Mouse (Mus musculus) MEL (cell line): ENCODE measurements around the gene Eif2b1. TPM values are rescaled to one million over a fixed set of nuclear protein-coding genes. Genes with fewer than 3 reads are reported as not detected.

ENCODE experiments used
- DNase-seq: peaks from one replicate; pipeline ENCODE4 v3.0.0; 2011; ENCODE audit warnings: low read depth, low spot score
- H3K27ac ChIP-seq: 2 replicates; pipeline ENCODE4 v1.5.1; 2012; ENCODE audit warnings: low read depth, mild to moderate bottlenecking, control low read depth, low read length, moderate library complexity; ENCODE audit not compliant: control insufficient read depth
- H3K27me3 ChIP-seq, 2 experiments: fragments of 150-350 bp in 1 of 2; sonication (generic) in 1 of 2; 2 replicates each; pipeline ENCODE4 v1.6.1; 2012; ENCODE audit warnings: low read length in 2 of 2, mild to moderate bottlenecking in 2 of 2, improper control_type of control experiment in 1 of 2, moderate library complexity in 1 of 2; ENCODE audit not compliant: insufficient read depth in 2 of 2, control insufficient read depth in 1 of 2
- H3K36me3 ChIP-seq, 2 experiments: 2 replicates each; pipeline ENCODE4 v1.6.1; 2012 to 2014; ENCODE audit warnings: low read length in 2 of 2, improper control_type of control experiment in 1 of 2, inconsistent platforms in 1 of 2, mild to moderate bottlenecking in 1 of 2; ENCODE audit not compliant: insufficient read depth in 2 of 2, control insufficient read depth in 1 of 2
- H3K4me1 ChIP-seq, 2 experiments: fragments of 150-350 bp in 1 of 2; sonication (generic) in 1 of 2; 2 replicates each; pipeline ENCODE4 v1.6.1; 2012; ENCODE audit warnings: low read length in 2 of 2, improper control_type of control experiment in 1 of 2, mild to moderate bottlenecking in 1 of 2; ENCODE audit not compliant: insufficient read depth in 2 of 2, control insufficient read depth in 1 of 2
- H3K4me3 ChIP-seq, 2 experiments: fragments of 150-350 bp in 1 of 2; sonication (generic) in 1 of 2; 2 replicates each; pipeline ENCODE4 v1.5.1; 2012; ENCODE audit warnings: low read depth in 2 of 2, low read length in 2 of 2, mild to moderate bottlenecking in 2 of 2, moderate library complexity in 2 of 2, control low read depth in 1 of 2, improper control_type of control experiment in 1 of 2; ENCODE audit not compliant: control insufficient read depth in 1 of 2, insufficient read depth in 1 of 2
- H3K79me2 ChIP-seq: 2 replicates; pipeline ENCODE4 v1.6.1; 2012; ENCODE audit warnings: mild to moderate bottlenecking, low read length, moderate library complexity; ENCODE audit not compliant: control insufficient read depth, poor library complexity, insufficient read depth
- H3K9ac ChIP-seq: 2 replicates; pipeline ENCODE4 v1.6.1; 2012; ENCODE audit warnings: low read depth, mild to moderate bottlenecking, control low read depth, low read length, moderate library complexity; ENCODE audit not compliant: control insufficient read depth, poor library complexity, severe bottlenecking
- H3K9me3 ChIP-seq: fragments of 150-350 bp; sonication (generic); replicated peaks from 2 replicates; pipeline ENCODE4 v1.6.1; 2012; ENCODE audit warnings: mild to moderate bottlenecking, low read length, improper control_type of control experiment, moderate library complexity; ENCODE audit not compliant: insufficient read depth
- BHLHE40 ChIP-seq: IDR thresholded peaks from 2 replicates; pipeline ENCODE4 v1.6.1; 2012; ENCODE audit warnings: low read depth, mild to moderate bottlenecking, inconsistent platforms, low read length, improper control_type of control experiment, borderline replicate concordance
- CHD1 ChIP-seq: IDR thresholded peaks from 2 replicates; pipeline ENCODE4 v1.6.1; 2012; ENCODE audit warnings: low read depth, mild to moderate bottlenecking, inconsistent platforms, low read length, improper control_type of control experiment
- CHD2 ChIP-seq: IDR thresholded peaks from 2 replicates; pipeline ENCODE4 v1.6.1; 2011; ENCODE audit warnings: low read length, improper control_type of control experiment
- CTCF ChIP-seq, 3 experiments: IDR thresholded peaks in 2 of 3; conservative IDR thresholded peaks in 1 of 3; 2 replicates each; pipeline ENCODE4 v1.5.1; 2011 to 2012; ENCODE audit warnings: low read length in 3 of 3, low read depth in 2 of 3, mild to moderate bottlenecking in 2 of 3, improper control_type of control experiment in 1 of 3, inconsistent platforms in 1 of 3, mixed read lengths in 1 of 3, moderate library complexity in 1 of 3; ENCODE audit not compliant: control insufficient read depth in 1 of 3, insufficient read depth in 1 of 3, poor library complexity in 1 of 3, severe bottlenecking in 1 of 3
- E2F4 ChIP-seq: IDR thresholded peaks from 2 replicates; pipeline ENCODE4 v1.6.1; 2011; ENCODE audit warnings: low read depth, low read length, improper control_type of control experiment, borderline replicate concordance
- ELF1 ChIP-seq: IDR thresholded peaks from 2 replicates; pipeline ENCODE4 v1.6.1; 2014; ENCODE audit warnings: low read depth, mild to moderate bottlenecking, inconsistent platforms, low read length, improper control_type of control experiment, moderate library complexity
- EP300 ChIP-seq, 2 experiments: IDR thresholded peaks; 2 replicates each; pipeline ENCODE4 v1.6.1; 2011; ENCODE audit warnings: improper control_type of control experiment in 2 of 2, low read length in 2 of 2, low read depth in 1 of 2, mild to moderate bottlenecking in 1 of 2
- ETS1 ChIP-seq: IDR thresholded peaks from 2 replicates; pipeline ENCODE4 v1.6.1; 2012; ENCODE audit warnings: low read depth, mild to moderate bottlenecking, inconsistent platforms, low read length, improper control_type of control experiment, moderate library complexity
- GABPA ChIP-seq: IDR thresholded peaks from 2 replicates; pipeline ENCODE4 v1.6.1; 2012; ENCODE audit warnings: low read depth, mild to moderate bottlenecking, inconsistent platforms, low read length, improper control_type of control experiment, moderate library complexity
- GATA1 ChIP-seq: IDR thresholded peaks from 2 replicates; pipeline ENCODE4 v1.6.1; 2011; ENCODE audit warnings: low read depth, low read length, improper control_type of control experiment
- HCFC1 ChIP-seq: IDR thresholded peaks from 2 replicates; pipeline ENCODE4 v1.6.1; 2012; ENCODE audit warnings: low read depth, mild to moderate bottlenecking, inconsistent platforms, low read length, improper control_type of control experiment, moderate library complexity
- JUND ChIP-seq: IDR thresholded peaks from 2 replicates; pipeline ENCODE4 v1.6.1; 2011; ENCODE audit warnings: low read depth, mild to moderate bottlenecking, improper control_type of control experiment, low read length
- KAT2A ChIP-seq: conservative IDR thresholded peaks from 2 replicates; pipeline ENCODE4 v1.6.1; 2012; ENCODE audit warnings: low read depth, low read length, improper control_type of control experiment, inconsistent platforms
- MAFK ChIP-seq: IDR thresholded peaks from 2 replicates; pipeline ENCODE4 v1.6.1; 2011; ENCODE audit warnings: low read depth, mild to moderate bottlenecking, low read length, improper control_type of control experiment, borderline replicate concordance
- MAX ChIP-seq: IDR thresholded peaks from 2 replicates; pipeline ENCODE4 v1.6.1; 2011; ENCODE audit warnings: low read length, improper control_type of control experiment
- MAZ ChIP-seq: IDR thresholded peaks from 2 replicates; pipeline ENCODE4 v1.6.1; 2012; ENCODE audit warnings: low read depth, mild to moderate bottlenecking, inconsistent platforms, low read length, improper control_type of control experiment
- MEF2A ChIP-seq: IDR thresholded peaks from 2 replicates; pipeline ENCODE4 v1.6.1; 2014; ENCODE audit warnings: low read depth, mild to moderate bottlenecking, inconsistent platforms, low read length, improper control_type of control experiment; ENCODE audit not compliant: poor library complexity, insufficient replicate concordance, severe bottlenecking; ENCODE audit errors: extremely low read depth
- MYB ChIP-seq: IDR thresholded peaks from 2 replicates; pipeline ENCODE4 v1.6.1; 2011; ENCODE audit warnings: mild to moderate bottlenecking, low read depth, low read length, improper control_type of control experiment
- NELFE ChIP-seq: IDR thresholded peaks from 2 replicates; pipeline ENCODE4 v1.6.1; 2011; ENCODE audit warnings: low read depth, low read length, improper control_type of control experiment
- POLR2A ChIP-seq, 2 experiments: IDR thresholded peaks; 2 replicates each; pipeline ENCODE4 v1.6.1; 2011 to 2012; ENCODE audit warnings: low read length in 2 of 2, mild to moderate bottlenecking in 2 of 2, control low read depth in 1 of 2, improper control_type of control experiment in 1 of 2, low read depth in 1 of 2, moderate library complexity in 1 of 2; ENCODE audit not compliant: control insufficient read depth in 1 of 2, insufficient read depth in 1 of 2, poor library complexity in 1 of 2
- POLR2AphosphoS2 ChIP-seq: IDR thresholded peaks from 2 replicates; pipeline ENCODE4 v1.6.1; 2011; ENCODE audit warnings: low read length, improper control_type of control experiment
- POLR2AphosphoS5 ChIP-seq: IDR thresholded peaks from 2 replicates; pipeline ENCODE4 v1.6.1; 2012; ENCODE audit warnings: low read depth, borderline replicate concordance, mild to moderate bottlenecking, inconsistent platforms, low read length, moderate library complexity, mixed read lengths
- RAD21 ChIP-seq: IDR thresholded peaks from 2 replicates; pipeline ENCODE4 v1.6.1; 2011; ENCODE audit warnings: mild to moderate bottlenecking, low read depth, low read length, improper control_type of control experiment
- RCOR1 ChIP-seq: IDR thresholded peaks from 2 replicates; pipeline ENCODE4 v1.6.1; 2012; ENCODE audit warnings: low read depth, mild to moderate bottlenecking, inconsistent platforms, low read length, improper control_type of control experiment
- SIN3A ChIP-seq: IDR thresholded peaks from 2 replicates; pipeline ENCODE4 v1.6.1; 2012; ENCODE audit warnings: low read length, improper control_type of control experiment, inconsistent platforms
- SMC3 ChIP-seq: IDR thresholded peaks from 2 replicates; pipeline ENCODE4 v1.6.1; 2011; ENCODE audit warnings: low read depth, low read length, improper control_type of control experiment
- TAL1 ChIP-seq: IDR thresholded peaks from 2 replicates; pipeline ENCODE4 v1.6.1; 2012; ENCODE audit warnings: mild to moderate bottlenecking, inconsistent platforms, low read length, moderate library complexity, mixed read lengths
- TBP ChIP-seq: IDR thresholded peaks from 2 replicates; pipeline ENCODE4 v1.8.0; 2011; ENCODE audit warnings: low read depth, low read length, improper control_type of control experiment
- TCF12 ChIP-seq: IDR thresholded peaks from 2 replicates; pipeline ENCODE4 v1.6.1; 2014; ENCODE audit warnings: low read depth, mild to moderate bottlenecking, inconsistent platforms, low read length, improper control_type of control experiment, moderate library complexity
- UBTF ChIP-seq: IDR thresholded peaks from 2 replicates; pipeline ENCODE4 v1.6.1; 2012; ENCODE audit warnings: low read depth, mild to moderate bottlenecking, inconsistent platforms, low read length, improper control_type of control experiment, moderate library complexity, borderline replicate concordance; ENCODE audit not compliant: insufficient read depth
- USF1 ChIP-seq: IDR thresholded peaks from 2 replicates; pipeline ENCODE4 v1.6.1; 2014; ENCODE audit warnings: low read depth, mild to moderate bottlenecking, inconsistent platforms, low read length, improper control_type of control experiment, moderate library complexity
- USF2 ChIP-seq, 2 experiments: IDR thresholded peaks; 2 replicates each; pipeline ENCODE4 v1.6.1; 2011 to 2012; ENCODE audit warnings: improper control_type of control experiment in 2 of 2, low read length in 2 of 2, borderline replicate concordance in 1 of 2, inconsistent platforms in 1 of 2, low read depth in 1 of 2, mild to moderate bottlenecking in 1 of 2; ENCODE audit not compliant: insufficient read depth in 1 of 2
- ZC3H11A ChIP-seq: IDR thresholded peaks from 2 replicates; pipeline ENCODE4 v1.6.1; 2012; ENCODE audit warnings: low read depth, mild to moderate bottlenecking, inconsistent platforms, low read length, improper control_type of control experiment
- ZMIZ1 ChIP-seq: IDR thresholded peaks from 2 replicates; pipeline ENCODE4 v1.6.1; 2012; ENCODE audit warnings: low read depth, mild to moderate bottlenecking, inconsistent platforms, low read length, improper control_type of control experiment, moderate library complexity
- ZNF384 ChIP-seq: IDR thresholded peaks from 2 replicates; pipeline ENCODE4 v1.6.1; 2012; ENCODE audit warnings: low read depth, mild to moderate bottlenecking, inconsistent platforms, low read length, improper control_type of control experiment
- polyA plus RNA-seq, 2 experiments: library from polyadenylated mRNA; stranded (reverse) in 1 of 2; unstranded in 1 of 2; fragments of >175 nt in 1 of 2; fragments of >200 nt in 1 of 2; gene quantifications; 2 replicates each; pipeline versions ENCODE4 v1.2.1 to v1.2.4; 2012; ENCODE audit warnings: low replicate concordance in 2 of 2, low read depth in 1 of 2; ENCODE audit not compliant: insufficient read length in 2 of 2, insufficient read depth in 1 of 2, missing spikeins in 1 of 2
- total RNA-seq: library from RNA; depleted of rRNA; stranded (reverse); fragments of 300-350 nt; gene quantifications from 2 replicates; pipeline ENCODE4 v1.2.3, GENCODE M21; 2012; rRNA removed

Eif2b1 gene
- total RNA-seq, result 96.6 and 119 TPM in 2 replicates
- 100 to 1,000 TPM; 126 to 599 TPM for polyA plus RNA-seq

- H3K9me3 ChIP-seq, result no peaks in the 10 kb centered on the region
- peak within 1 kb of the TSS; percentile 76 to 88 for H3K4me3 ChIP-seq
- peak; percentile 96 for DNase-seq
- peaks cover 3 to 9% of the 10 kb centered on the region in 2 experiments; a peak in 3 of 4 replicates for H3K36me3 ChIP-seq
- peak within 1 kb of the TSS; percentile 85 for H3K9ac ChIP-seq
- H3K27me3 ChIP-seq, result no peaks in the 10 kb centered on the region
- H3K79me2 ChIP-seq, result peaks cover 32% of the 10 kb centered on the region
- H3K4me1 ChIP-seq, result peaks cover 0 to 8% of the 10 kb centered on the region in 2 experiments; a peak in 1 of 4 replicates
- H3K27ac ChIP-seq, result peak within 1 kb of the TSS; percentile 39
- TF ChIP-seq MAZ (peak; percentile 87), NELFE (peak; percentile 98), SIN3A (peak; percentile 100), GATA1 (no peak), RAD21 (no peak), POLR2AphosphoS2 (peak; percentile 94), ZC3H11A (peak; percentile 64), ZNF384 (no peak), ETS1 (peak; percentile 60; the same call in 1 of the 2 replicates), CTCF (IDR thresholded peaks at IDR 0.05 in 2 of 3, conservative IDR thresholded peaks at IDR 0.05 in 1 of 3; ENCODE audit: control insufficient read depth in 1 of 3, insufficient read depth in 1 of 3, low read depth in 2 of 3, low read length in 3 of 3, poor library complexity in 1 of 3, severe bottlenecking in 1 of 3) (no peak), RCOR1 (peak; percentile 53), CHD1 (peak; percentile 67), JUND (no peak), HCFC1 (peak; percentile 98), EP300 (IDR thresholded peaks at IDR 0.05; ENCODE audit: low read depth in 1 of 2, low read length in 2 of 2) (peak in 1 of 2 experiments; percentile 37; a peak in 1 of 4 replicates), BHLHE40 (peak; percentile 49; the same call in 1 of the 2 replicates), SMC3 (no peak; the same call in 1 of the 2 replicates), MAX (peak; percentile 94), POLR2AphosphoS5 (peak; percentile 86; the same call in 1 of the 2 replicates), ZMIZ1 (peak; percentile 94), POLR2A (IDR thresholded peaks at IDR 0.05; ENCODE audit: control insufficient read depth in 1 of 2, insufficient read depth in 1 of 2, low read depth in 1 of 2, low read length in 2 of 2, poor library complexity in 1 of 2) (peak; percentile 87 to 99), USF1 (peak; percentile 43; the same call in 1 of the 2 replicates), TCF12 (peak; percentile 87), MEF2A (0 out of 2 replicates have a peak, but pooled peaks have one; percentile 61), USF2 (IDR thresholded peaks at IDR 0.05; ENCODE audit: borderline replicate concordance in 1 of 2, insufficient read depth in 1 of 2, low read depth in 1 of 2, low read length in 2 of 2) (no peak), TBP (peak; percentile 80), MAFK (no peak), ELF1 (peak; percentile 98), MYB (peak; percentile 40; the same call in 1 of the 2 replicates), GABPA (no peak), TAL1 (no peak), CHD2 (no peak), E2F4 (no peak), KAT2A (peak; percentile 95), UBTF (no peak)
Measured at GRCm38 (mm10) chr5:124578633-124579317, at the start of gene Eif2b1, which contains the start of gene Gtf2h3. Gene Eif2b1 (minus strand): TSS chr5:124579131. Gene Gtf2h3 (plus strand): TSS chr5:124579140.
